Mouse (Mus musculus) bone marrow macrophage, adult 2 months (primary cell): Measurements from ENCODE around the gene Zfr.

Experiments used
- CTCF ChIP-seq: IDR thresholded peaks from 2 replicates; pipeline ENCODE4 v1.5.1; 2012; ENCODE audit warnings: low read depth, mild to moderate bottlenecking, low read length, moderate library complexity
- POLR2A ChIP-seq: IDR thresholded peaks from 2 replicates; pipeline ENCODE4 v1.6.1; 2012; ENCODE audit warnings: mild to moderate bottlenecking, low read depth, low read length, borderline replicate concordance

DNA sequence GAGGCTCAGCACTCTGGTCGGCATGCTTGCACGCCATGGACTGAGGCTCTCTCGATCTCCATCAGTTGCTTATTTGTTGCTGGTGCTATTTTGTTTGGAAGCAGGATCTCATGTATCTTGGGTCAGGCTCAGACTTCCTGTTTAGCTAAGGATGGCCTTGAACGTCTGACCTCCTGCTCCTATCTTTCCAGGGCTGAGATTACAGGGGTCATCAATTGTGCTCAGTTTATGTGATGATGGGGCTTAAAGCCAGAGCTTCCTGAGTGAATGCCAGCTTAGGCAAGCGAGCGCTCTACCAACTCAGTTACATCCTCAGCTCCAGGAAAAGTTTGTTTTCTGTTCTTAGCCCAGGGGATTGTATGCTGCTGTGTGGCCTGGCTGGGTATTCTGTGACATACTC is 3.1 kb upstream of the Zfr start:
- TF ChIP-seq POLR2A (no peak), CTCF (no peak)
